Mouse (Mus musculus) ES-E14 (cell line): Measurements from ENCODE around the gene Zscan2. TPM values are rescaled to one million over a fixed set of nuclear protein-coding genes. Genes with fewer than 3 reads are reported as not detected.

Source experiments
- DNase-seq: peaks from one replicate; pipeline ENCODE4 v3.0.0-alpha.2; 2013; ENCODE audit warnings: low read depth, low spot score
- H3K27ac ChIP-seq: 2 replicates; pipeline ENCODE4 v1.5.1; 2012; ENCODE audit warnings: low read depth, mild to moderate bottlenecking, low read length, moderate library complexity, mixed read lengths; ENCODE audit not compliant: poor library complexity, insufficient read depth, severe bottlenecking
- H3K36me3 ChIP-seq: 2 replicates; pipeline ENCODE4 v1.6.1; 2012; ENCODE audit warnings: mild to moderate bottlenecking, low read length, moderate library complexity, mixed read lengths; ENCODE audit not compliant: control insufficient read depth, poor library complexity, insufficient read depth, severe bottlenecking
- H3K4me1 ChIP-seq, 2 experiments: fragments of 150-350 bp in 1 of 2; sonication (generic) in 1 of 2; 2 replicates each; pipeline ENCODE4 v1.6.1; 2012; ENCODE audit warnings: low read length in 2 of 2, mild to moderate bottlenecking in 1 of 2, mixed read lengths in 1 of 2; ENCODE audit not compliant: control insufficient read depth in 2 of 2, insufficient read depth in 2 of 2, poor library complexity in 1 of 2
- H3K4me3 ChIP-seq, 2 experiments: fragments of 150-350 bp in 1 of 2; sonication (generic) in 1 of 2; 2 replicates each; pipeline ENCODE4 v1.5.1; 2012; ENCODE audit warnings: low read length in 2 of 2, low read depth in 1 of 2, mild to moderate bottlenecking in 1 of 2, mixed read lengths in 1 of 2; ENCODE audit not compliant: insufficient read depth in 1 of 2, poor library complexity in 1 of 2, severe bottlenecking in 1 of 2
- H3K9ac ChIP-seq: 2 replicates; pipeline ENCODE4 v1.6.1; 2012; ENCODE audit warnings: low read depth, mild to moderate bottlenecking, low read length, mixed read lengths; ENCODE audit not compliant: poor library complexity, insufficient read depth, severe bottlenecking
- H3K9me3 ChIP-seq: fragments of 150-350 bp; sonication (generic); 2 replicates; pipeline ENCODE4 v1.6.1; 2012; ENCODE audit warnings: low read depth, mild to moderate bottlenecking, low read length; ENCODE audit not compliant: control insufficient read depth, insufficient read depth
- CHD2 ChIP-seq: IDR thresholded peaks from 2 replicates; pipeline ENCODE4 v1.6.1; 2014; ENCODE audit warnings: mild to moderate bottlenecking, low read depth, low read length, inconsistent platforms
- HCFC1 ChIP-seq: IDR thresholded peaks from 2 replicates; pipeline ENCODE4 v1.6.1; 2012; ENCODE audit warnings: low read length, inconsistent platforms, borderline replicate concordance; ENCODE audit not compliant: insufficient read depth
- MAFK ChIP-seq: IDR thresholded peaks from 2 replicates; pipeline ENCODE4 v1.6.1; 2014; ENCODE audit warnings: mild to moderate bottlenecking, low read depth, low read length, inconsistent platforms; ENCODE audit not compliant: insufficient read depth
- ZC3H11A ChIP-seq: IDR thresholded peaks from 2 replicates; pipeline ENCODE4 v1.6.1; 2012; ENCODE audit warnings: low read depth, mild to moderate bottlenecking, inconsistent platforms, low read length, borderline replicate concordance
- ZNF384 ChIP-seq: IDR thresholded peaks from 2 replicates; pipeline ENCODE4 v1.6.1; 2012; ENCODE audit warnings: low read depth, low read length, inconsistent platforms
- in situ Hi-C, 2 experiments: fragments of 600-800 bp; cut with MboI; formaldehyde crosslinking; loops; one replicate each; pipeline ENCODE4 v1.15.1; 2025; ENCODE audit warnings: low sequenced_read_pairs in 2 of 2, inconsistent platforms in 1 of 2; ENCODE audit not compliant: unreplicated experiment in 2 of 2
- total RNA-seq: library from RNA; depleted of rRNA; stranded (reverse); fragments of 300-350 nt; gene quantifications from 2 replicates; pipeline ENCODE4 v1.2.3, GENCODE M21; 2012

The Zscan2 gene
- total RNA-seq, 1 experiment = 2.4 TPM

GRCm38 (mm10) chr7:80873631-80874030 is 12.9 kb downstream of the Zscan2 start:
- no peaks in the 10 kb centered on the region for H3K9me3 ChIP-seq
- peaks cover 0 to 2% of the 10 kb centered on the region in 2 experiments; a peak in 2 of 4 replicates for H3K4me1 ChIP-seq
- TF ChIP-seq ZC3H11A (0 out of 2 replicates have a peak, but pooled peaks have one; percentile 12), CHD2 (no peak)
- H3K9ac ChIP-seq = no peak overlapping the region
- no peak overlapping the region for H3K4me3 ChIP-seq
- in situ Hi-C loops = no loop called here
- DNase-seq = no peak
- no peak overlapping the region for H3K27ac ChIP-seq
- H3K36me3 ChIP-seq = no peaks in the 10 kb centered on the region

- no peak for DNase-seq
- TF ChIP-seq CHD2 (no peak), ZNF384 (no peak)
- in situ Hi-C loops = no loop called here
- no peaks in the 10 kb centered on the region for H3K9me3 ChIP-seq
- H3K27ac ChIP-seq = no peak overlapping the region
- peak overlapping the region; percentile 34 for H3K9ac ChIP-seq
- peak overlapping the region; percentile 62 to 64 for H3K4me3 ChIP-seq
- no peaks in the 10 kb centered on the region for H3K36me3 ChIP-seq
- peaks cover 0 to 2% of the 10 kb centered on the region in 2 experiments; a peak in 2 of 4 replicates for H3K4me1 ChIP-seq
These were observed 15.0 kb downstream of the Zscan2 start for GRCm38 (mm10) chr7:80875727-80876126.

- no peaks in the 10 kb centered on the region for H3K9me3 ChIP-seq
- H3K27ac ChIP-seq = no peak overlapping the region
- H3K9ac ChIP-seq = no peak overlapping the region
- DNase-seq = no peak
- no peak overlapping the region for H3K4me3 ChIP-seq
- no peaks in the 10 kb centered on the region; a peak in 1 of 4 replicates for H3K4me1 ChIP-seq
- TF ChIP-seq MAFK (no peak), HCFC1 (no peak), CHD2 (no peak), ZNF384 (no peak), ZC3H11A (no peak)
- H3K36me3 ChIP-seq = no peaks in the 10 kb centered on the region; the same call in 1 of the 2 replicates
- in situ Hi-C loops = loop anchor here in 1 of 2 experiments (10.0 kb wide), 2 partner anchors 182 to 272 kb away; no protein-coding TSS in a partner anchor
These were observed 22.2 kb downstream of the Zscan2 start for GRCm38 (mm10) chr7:80882830-80883505.

- peak; percentile 42; the same call in 1 of the 2 replicates for TF ChIP-seq ZNF384
- no peak for TF ChIP-seq MAFK
- Histone ChIP-seq H3K36me3 (peaks cover under 1% of the 10 kb centered on the region; the same call in 1 of the 2 replicates), H3K27ac (no peak overlapping the region), H3K9ac (no peak overlapping the region), H3K4me1 (peaks cover 0 to 7% of the 10 kb centered on the region in 2 experiments; a peak in 2 of 4 replicates), H3K9me3 (no peaks in the 10 kb centered on the region), H3K4me3 (no peak overlapping the region)
- in situ Hi-C loops = loop anchor here in 1 of 2 experiments (10.0 kb wide), 2 partner anchors 179 to 269 kb away; no protein-coding TSS in a partner anchor
- no peak for DNase-seq
These were observed 24.9 kb downstream of the Zscan2 start for GRCm38 (mm10) chr7:80885666-80886065.

- TF ChIP-seq MAFK = no peak
- TF ChIP-seq CHD2 = no peak
- TF ChIP-seq ZNF384 = no peak
- TF ChIP-seq ZC3H11A = no peak
- TF ChIP-seq HCFC1 = no peak
- Histone ChIP-seq H3K4me3 (peak overlapping the region in 1 of 2 experiments; percentile 43; a peak in 3 of 4 replicates), H3K9me3 (no peaks in the 10 kb centered on the region), H3K4me1 (peaks cover 0 to 7% of the 10 kb centered on the region in 2 experiments; a peak in 2 of 4 replicates), H3K36me3 (peaks cover 26% of the 10 kb centered on the region), H3K27ac (peak overlapping the region; percentile 46), H3K9ac (peak overlapping the region; percentile 20; the same call in 1 of the 2 replicates)
- no peak for DNase-seq
- in situ Hi-C loops = loop anchor here in 1 of 2 experiments (10.0 kb wide), 2 partner anchors 176 to 266 kb away; no protein-coding TSS in a partner anchor
These were observed 27.9 kb downstream of the Zscan2 start for GRCm38 (mm10) chr7:80888595-80888994.
